8 mouse cellular contexts compared by ENCODE assay signal in genomic region chr4:137795611-137796557, GRCm38 (mm10). TPM values are rescaled to one million over a fixed set of nuclear protein-coding genes. Genes with fewer than 3 reads are reported as not detected.
DNase-seq lines count a peak whose midpoint lies in the region; ATAC-seq and TF ChIP-seq lines count a peak whose summit lies in the region.

Gene Alpl, minus strand, starts transcription at chr4:137796384.

- H3K4me1 ChIP-seq in ES-E14 (ENCODE audit: control insufficient read depth in 2 of 2, insufficient read depth in 2 of 2, low read length in 2 of 2, poor library complexity in 1 of 2): peaks cover 5 to 48% of the 10 kb centered on the region in 2 experiments
- peaks cover 33% of the 10 kb centered on the region for H3K4me1 ChIP-seq in forebrain, embryonic 12.5 days
- peaks cover 4% of the 10 kb centered on the region; the same call in 1 of the 2 replicates for H3K4me1 ChIP-seq in lung, postnatal 0 days (ENCODE audit: insufficient read depth, low read depth, low read length)

- in situ Hi-C loops in ES-E14 (cut with MboI; ENCODE audit: low sequenced_read_pairs in 2 of 2, unreplicated experiment in 2 of 2): no loop called here

- H3K27me3 ChIP-seq in forebrain, embryonic 12.5 days: peaks cover 39% of the 10 kb centered on the region
- peaks cover 15% of the 10 kb centered on the region; the same call in 1 of the 2 replicates for H3K27me3 ChIP-seq in lung, postnatal 0 days (replicated peaks; ENCODE audit: insufficient read depth, low read length)

- H3K9me3 ChIP-seq in ES-E14 (ENCODE audit: control insufficient read depth, insufficient read depth, low read depth, low read length): no peaks in the 10 kb centered on the region
- H3K9me3 ChIP-seq in forebrain, embryonic 12.5 days: no peaks in the 10 kb centered on the region
- no peaks in the 10 kb centered on the region for H3K9me3 ChIP-seq in lung, postnatal 0 days (ENCODE audit: low read length)

- peak within 1 kb of the TSS; percentile 91 for H3K4me2 ChIP-seq in forebrain, embryonic 12.5 days
- peak within 1 kb of the TSS; percentile 64 for H3K4me2 ChIP-seq in lung, postnatal 0 days (replicated peaks; ENCODE audit: low read depth, low read length)

- peak within 1 kb of the TSS; percentile 90 for H3K9ac ChIP-seq in ES-E14 (ENCODE audit: insufficient read depth, low read depth, low read length, poor library complexity, severe bottlenecking)
- peak within 1 kb of the TSS; percentile 54 for H3K9ac ChIP-seq in forebrain, embryonic 12.5 days
- no peak within 1 kb of the TSS for H3K9ac ChIP-seq in lung, postnatal 0 days (replicated peaks; ENCODE audit: low read depth)

- peak within 1 kb of the TSS; percentile 36; the same call in 1 of the 2 replicates for H3K27ac ChIP-seq in ES-E14 (ENCODE audit: insufficient read depth, low read depth, low read length, poor library complexity, severe bottlenecking)
- no peak within 1 kb of the TSS for H3K27ac ChIP-seq in forebrain, embryonic 12.5 days
- no peak within 1 kb of the TSS for H3K27ac ChIP-seq in lung, postnatal 0 days (ENCODE audit: low read length)

- TF ChIP-seq CTCF in lung, postnatal 0 days (IDR thresholded peaks at IDR 0.05): peak; percentile 75

- intact Hi-C loops in heart, postnatal 10 days (cut with DNase I): loop anchor here (1.0 to 5.0 kb wide), 2 partner anchors 41 to 66 kb away; no protein-coding TSS in a partner anchor

- whole genome bisulfite sequencing in forebrain, embryonic 12.5 days: 1% methylated on average over 78 of the region's 78 CpGs
- WGBS in lung, postnatal 0 days: 3% methylated on average over 52 of the region's 78 CpGs

- ATAC-seq in forebrain, embryonic 12.5 days (ENCODE audit: low FRiP score): peak; percentile 79
- peak; percentile 87 for ATAC-seq in lung, postnatal 0 days

- peak within 1 kb of the TSS; percentile 69 to 96 for H3K4me3 ChIP-seq in ES-E14 (ENCODE audit: insufficient read depth in 1 of 2, low read depth in 1 of 2, low read length in 2 of 2, poor library complexity in 1 of 2, severe bottlenecking in 1 of 2)
- peak within 1 kb of the TSS; percentile 46 for H3K4me3 ChIP-seq in forebrain, embryonic 12.5 days (replicated peaks)
- H3K4me3 ChIP-seq in lung, postnatal 0 days (ENCODE audit: low read depth, low read length): peak within 1 kb of the TSS; percentile 32

- H3K36me3 ChIP-seq in ES-E14 (ENCODE audit: control insufficient read depth, insufficient read depth, low read length, poor library complexity, severe bottlenecking): peaks cover 6% of the 10 kb centered on the region; the same call in 1 of the 2 replicates
- no peaks in the 10 kb centered on the region for H3K36me3 ChIP-seq in forebrain, embryonic 12.5 days (replicated peaks)
- no peaks in the 10 kb centered on the region for H3K36me3 ChIP-seq in lung, postnatal 0 days (ENCODE audit: insufficient read depth, low read length)

- DNase-seq in ES-E14 (ENCODE audit: low read depth, low spot score): no peak
- peak; percentile 38 for DNase-seq in brain, adult 2 months (ENCODE audit: low read depth, low spot score)
- peak; percentile 67 to 81 for DNase-seq in heart, postnatal 10 days
- DNase-seq in kidney, postnatal 4 days: peak; percentile 84 to 89
- DNase-seq in lung, postnatal 0 days (ENCODE audit: low spot score): peak; percentile 58
- peak; percentile 36 to 64 for DNase-seq in right cerebral cortex, adult 2 months (ENCODE audit: low spot score in 2 of 2)
- DNase-seq in urinary bladder, postnatal 36 days (ENCODE audit: low spot score in 2 of 2): peak; percentile 70 to 76

- TF ChIP-seq EP300 in lung, postnatal 0 days (IDR thresholded peaks at IDR 0.05): no peak

TF ChIP-seq in ES-E14, 5 proteins besides CTCF, POLR2A, EP300 and RAD21:
- TF ChIP-seq ZNF384 (IDR thresholded peaks at IDR 0.05; ENCODE audit: low read depth, low read length): no peak
- TF ChIP-seq MAFK (IDR thresholded peaks at IDR 0.05; ENCODE audit: insufficient read depth, low read depth, low read length): no peak
- no peak for TF ChIP-seq ZC3H11A (IDR thresholded peaks at IDR 0.05; ENCODE audit: borderline replicate concordance, low read depth, low read length)
- no peak for TF ChIP-seq CHD2 (IDR thresholded peaks at IDR 0.05; ENCODE audit: low read depth, low read length)

RNA-seq across cellular contexts. Expression of gene Alpl, which starts in this region (rescaled TPM):
- 234 and 330 TPM in 2 replicates for total RNA-seq in ES-E14 (2012; rRNA removed)
- 13.1 and 15.5 TPM in 2 replicates for polyA plus RNA-seq in forebrain, embryonic 12.5 days (2016; fragmentation: Nextera tagmentation; extraction: Ambion mirVana)
- 10 to 100 TPM; 40.4 to 61.8 TPM for total RNA-seq in heart, postnatal 10 days (2021)
- 2.2 and 3.0 TPM in 2 replicates for polyA plus RNA-seq in lung, postnatal 0 days (2015; fragmentation: Nextera tagmentation; extraction: Ambion mirVana)

Comparison
In these comparisons a context has a peak if more than half of its experiments do, and no peak if none do; other contexts are left out.
1. H3K4me3 ChIP-seq: peak in every context shown above with its lines; median percentile 82 in ES-E14; 46 in forebrain, embryonic 12.5 days; 32 in lung, postnatal 0 days.